Mouse (Mus musculus): Measurements from ENCODE around the gene 1600014C23Rik. TPM values are rescaled to one million over a fixed set of nuclear protein-coding genes. Genes with fewer than 3 reads are reported as not detected.
A peak's percentile ranks its signal among the peaks of the same experiment; 100 is the strongest.

Gene 1600014C23Rik
- total RNA-seq, 2 experiments from 2014 or later, result 0.73 TPM; not detected in 1

DNA sequence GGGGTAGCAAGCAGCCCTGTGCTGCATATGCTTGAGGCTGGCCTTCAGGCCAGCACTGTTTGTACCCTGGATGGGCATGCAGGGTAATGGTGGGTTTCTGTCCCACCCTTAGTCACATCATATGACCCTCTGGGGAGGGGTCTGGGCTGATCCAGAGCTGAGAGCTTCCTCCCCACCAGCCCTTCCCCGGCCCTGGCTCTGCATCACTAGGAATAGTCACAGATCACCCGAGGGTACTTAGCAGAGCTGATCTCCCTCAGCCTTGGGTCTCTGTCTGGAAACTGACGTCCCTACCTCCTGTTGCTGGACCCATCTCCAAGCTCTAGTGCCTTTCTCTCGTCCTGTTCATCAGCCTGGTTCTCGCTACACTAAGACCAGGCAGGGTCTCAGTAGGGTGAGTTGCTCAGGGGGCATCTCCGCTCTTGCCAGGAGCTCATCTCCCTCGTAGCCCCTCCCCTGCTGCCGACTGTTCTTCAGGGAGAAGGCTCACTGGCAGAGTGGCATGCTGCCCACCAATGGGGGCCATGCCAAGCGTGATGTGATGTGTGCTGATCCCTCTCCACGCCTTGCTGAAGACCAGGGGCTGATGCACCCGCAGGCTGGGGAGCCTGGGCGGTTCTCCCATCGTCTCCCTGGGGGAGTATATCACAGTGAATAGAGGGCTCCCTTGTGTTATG, 20.7 kb upstream of the 1600014C23Rik start:
- peak; percentile 67 to 80 for DNase-seq (ENCODE audit: low spot score in 2 of 2)
- intact Hi-C loops (cut with DNase I), result no loop called here

- DNase-seq (ENCODE audit: low spot score in 2 of 2), result no peak
- intact Hi-C loops (cut with DNase I), result no loop called here
Measured at GRCm38 (mm10) chr17:45752678-45753077, 19.0 kb upstream of the 1600014C23Rik start.

GRCm38 (mm10) chr17:45752053-45752452, 18.4 kb upstream of the 1600014C23Rik start:
- no peak for DNase-seq (ENCODE audit: low spot score in 2 of 2)
- intact Hi-C loops (cut with DNase I), result no loop called here

DNA sequence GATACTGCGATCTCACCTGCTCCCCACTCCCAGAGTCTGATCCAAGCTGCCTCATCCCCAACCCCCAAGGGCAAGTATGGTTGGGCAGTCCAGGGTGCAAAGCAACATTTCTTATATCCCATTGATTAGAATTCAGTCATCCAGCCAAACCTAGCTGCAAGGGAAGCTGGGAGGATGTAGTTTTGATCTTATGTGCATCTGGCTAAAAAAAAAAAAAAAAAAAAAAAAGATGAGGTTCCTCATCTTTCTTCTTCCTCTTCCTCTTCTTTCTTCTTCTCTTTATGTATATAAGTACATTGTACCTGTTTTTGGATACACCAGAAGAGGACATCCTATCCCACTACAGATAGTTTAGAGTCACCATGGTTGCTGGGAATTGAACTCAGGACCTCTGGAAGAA, 17.7 kb upstream of the 1600014C23Rik start:
- no peak for DNase-seq (ENCODE audit: low spot score in 2 of 2)
- intact Hi-C loops (cut with DNase I), result no loop called here

- intact Hi-C loops (cut with DNase I), result no loop called here
- no peak for DNase-seq (ENCODE audit: low spot score in 2 of 2)
Measured at GRCm38 (mm10) chr17:45749100-45749499, 15.5 kb upstream of the 1600014C23Rik start.

DNA sequence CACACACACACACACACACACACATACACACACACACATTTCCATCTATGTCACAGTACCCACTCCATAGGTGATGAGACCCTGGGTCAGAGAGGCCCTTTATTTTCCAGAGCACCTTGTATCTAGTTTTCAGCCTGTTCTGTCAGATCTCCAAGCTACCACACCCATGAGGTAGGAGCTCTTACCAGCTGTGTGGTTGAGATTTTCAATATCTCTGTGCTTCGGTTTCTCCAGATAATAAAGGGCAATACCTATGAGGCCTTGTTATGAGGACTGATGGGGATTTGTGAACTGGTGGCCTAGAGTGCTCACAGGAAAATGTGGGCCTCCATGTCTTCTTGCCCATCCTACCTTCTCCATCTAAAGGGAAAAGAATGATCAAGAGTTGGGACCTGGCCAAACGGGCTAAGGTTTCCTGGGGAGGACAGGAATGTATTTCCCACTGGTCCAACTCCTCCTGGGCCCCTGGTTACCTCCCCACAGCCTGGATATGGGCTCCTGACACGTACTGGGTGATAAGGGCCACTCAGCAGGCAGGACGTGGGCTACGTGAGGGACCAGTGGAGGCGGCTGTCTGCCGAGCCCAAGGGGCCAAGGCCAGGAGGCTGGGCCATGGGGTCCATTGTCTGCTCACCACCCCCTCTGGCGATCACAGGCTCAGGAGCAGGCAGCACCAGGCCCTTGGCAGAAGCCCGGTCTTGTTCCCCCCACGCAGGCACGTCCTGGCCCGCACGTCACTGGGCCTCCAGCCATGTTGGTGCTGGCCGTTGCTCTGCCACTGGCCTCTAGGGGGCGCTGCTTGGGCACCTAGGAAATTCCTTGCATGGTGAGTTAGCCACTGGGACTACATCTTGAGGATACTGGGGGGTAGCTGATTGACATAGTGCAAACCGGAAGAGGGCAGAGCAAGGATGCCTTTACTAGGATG, 14.5 kb upstream of the 1600014C23Rik start:
- DNase-seq (ENCODE audit: low spot score in 2 of 2), result peak in 1 of 2 experiments; percentile 53
- intact Hi-C loops (cut with DNase I), result no loop called here

DNA sequence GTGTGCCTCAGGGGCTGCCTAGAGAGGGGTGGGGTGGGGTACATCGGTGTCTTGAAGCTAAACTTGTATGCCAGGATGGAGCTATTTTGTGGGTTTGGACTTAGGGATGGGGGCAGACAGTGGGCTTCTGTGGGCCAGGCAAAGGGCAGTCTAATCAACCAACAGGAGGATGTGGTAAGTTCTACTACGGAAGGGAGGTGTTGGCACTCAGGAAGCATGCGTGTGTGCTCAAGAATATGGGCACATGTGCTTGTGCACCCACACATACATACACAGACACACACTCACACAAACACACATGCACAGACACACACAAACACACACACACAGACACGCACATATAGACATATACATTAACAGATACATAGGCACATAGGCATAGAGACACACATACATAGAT, 13.6 kb upstream of the 1600014C23Rik start:
- DNase-seq (ENCODE audit: low spot score in 2 of 2), result no peak
- intact Hi-C loops (cut with DNase I), result no loop called here

DNA sequence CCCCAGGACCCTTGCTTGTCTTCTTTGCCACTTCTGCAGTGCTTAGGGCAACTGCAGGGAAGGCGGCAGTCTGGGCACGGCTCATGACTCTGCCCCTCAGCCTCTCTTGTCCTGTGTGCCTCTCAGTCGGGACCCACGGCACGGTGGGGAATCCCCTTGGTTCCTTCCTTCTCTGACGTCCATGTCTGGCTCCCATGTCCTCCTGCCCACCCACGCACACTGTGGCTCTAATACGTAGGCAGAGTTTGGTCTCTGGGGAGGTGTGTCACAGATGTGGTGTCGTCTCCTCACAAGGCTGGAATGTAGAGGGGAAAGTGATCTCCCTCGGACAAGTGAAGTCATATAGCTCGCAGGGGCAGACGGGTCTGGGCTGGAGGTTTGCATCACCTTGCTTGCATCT, 13.1 kb upstream of the 1600014C23Rik start:
- DNase-seq (ENCODE audit: low spot score in 2 of 2), result no peak
- intact Hi-C loops (cut with DNase I), result no loop called here

DNA sequence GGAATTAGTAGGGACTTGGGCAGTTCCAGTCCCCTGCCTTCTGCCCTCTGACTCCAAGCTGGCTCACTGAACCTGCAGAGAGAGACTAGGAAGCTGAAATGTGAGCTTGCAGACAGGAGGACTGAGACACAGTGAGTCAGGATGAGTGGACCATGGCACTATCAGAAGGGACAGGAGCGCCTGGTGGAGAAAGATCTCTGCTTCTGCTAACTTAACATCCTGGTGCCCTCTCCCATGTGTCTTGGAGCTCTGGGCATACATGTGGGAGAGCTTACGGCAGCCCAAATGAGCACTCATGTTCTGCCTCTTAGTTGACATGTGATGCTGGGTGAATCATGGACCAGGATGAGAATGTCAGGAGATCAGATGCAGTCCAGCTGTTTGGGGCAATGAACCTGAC, 12.0 kb upstream of the 1600014C23Rik start:
- DNase-seq (ENCODE audit: low spot score in 2 of 2), result no peak
- intact Hi-C loops (cut with DNase I), result no loop called here

DNA sequence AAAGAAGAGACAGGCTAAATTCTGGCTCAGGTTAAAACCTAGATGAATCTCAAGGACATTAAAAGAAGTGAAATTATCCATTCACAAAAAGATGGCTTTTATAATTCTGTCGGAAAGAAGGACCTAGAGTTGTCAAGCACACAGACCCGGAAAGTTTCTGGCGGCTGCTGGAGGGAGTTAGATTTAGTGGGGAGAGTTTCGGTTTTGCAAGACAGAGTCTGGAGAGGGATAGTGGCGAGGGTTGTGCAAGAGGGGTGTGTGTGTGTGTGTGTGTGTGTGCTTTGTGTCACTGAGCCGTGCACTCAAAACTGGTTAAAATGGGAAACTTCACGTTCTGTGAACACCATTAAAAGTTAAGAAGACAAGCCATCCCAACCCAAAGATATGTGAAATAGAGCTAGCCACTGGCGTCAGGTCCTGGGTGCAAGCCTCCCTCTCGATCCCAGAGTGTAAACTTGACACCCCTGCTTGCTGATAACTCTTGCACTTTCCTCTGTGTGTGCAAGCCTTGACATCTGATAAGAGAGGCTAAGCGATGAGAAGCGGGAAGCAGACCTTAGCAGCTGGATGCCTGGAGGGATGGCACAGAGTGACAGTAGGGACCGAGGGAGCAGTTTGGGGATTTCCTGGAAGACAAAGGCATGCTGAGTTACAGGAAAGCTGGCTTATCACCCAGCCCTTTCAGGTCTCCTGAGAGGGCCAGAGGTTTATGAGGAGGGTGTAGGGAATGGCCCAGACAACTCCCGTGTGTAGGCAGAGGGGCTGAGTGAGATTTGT, 8.9 kb upstream of the 1600014C23Rik start:
- no peak for DNase-seq (ENCODE audit: low spot score in 2 of 2)
- intact Hi-C loops (cut with DNase I), result no loop called here

GRCm38 (mm10) chr17:45737078-45737601, 3.5 kb upstream of the 1600014C23Rik start:
- intact Hi-C loops (cut with DNase I), result loop anchor here (5.0 to 10.0 kb wide), 2 partner anchors 165 to 428 kb away; partner anchors contain the start of gene Gtpbp2
- DNase-seq (ENCODE audit: low spot score in 2 of 2), result no peak

- DNase-seq (ENCODE audit: low spot score in 2 of 2), result peak; percentile 90 to 92
- intact Hi-C loops (cut with DNase I), result loop anchor here (5.0 to 10.0 kb wide), 2 partner anchors 166 to 428 kb away; partner anchors contain the start of gene Gtpbp2
Measured at GRCm38 (mm10) chr17:45736311-45737077, 2.9 kb upstream of the 1600014C23Rik start.

DNA sequence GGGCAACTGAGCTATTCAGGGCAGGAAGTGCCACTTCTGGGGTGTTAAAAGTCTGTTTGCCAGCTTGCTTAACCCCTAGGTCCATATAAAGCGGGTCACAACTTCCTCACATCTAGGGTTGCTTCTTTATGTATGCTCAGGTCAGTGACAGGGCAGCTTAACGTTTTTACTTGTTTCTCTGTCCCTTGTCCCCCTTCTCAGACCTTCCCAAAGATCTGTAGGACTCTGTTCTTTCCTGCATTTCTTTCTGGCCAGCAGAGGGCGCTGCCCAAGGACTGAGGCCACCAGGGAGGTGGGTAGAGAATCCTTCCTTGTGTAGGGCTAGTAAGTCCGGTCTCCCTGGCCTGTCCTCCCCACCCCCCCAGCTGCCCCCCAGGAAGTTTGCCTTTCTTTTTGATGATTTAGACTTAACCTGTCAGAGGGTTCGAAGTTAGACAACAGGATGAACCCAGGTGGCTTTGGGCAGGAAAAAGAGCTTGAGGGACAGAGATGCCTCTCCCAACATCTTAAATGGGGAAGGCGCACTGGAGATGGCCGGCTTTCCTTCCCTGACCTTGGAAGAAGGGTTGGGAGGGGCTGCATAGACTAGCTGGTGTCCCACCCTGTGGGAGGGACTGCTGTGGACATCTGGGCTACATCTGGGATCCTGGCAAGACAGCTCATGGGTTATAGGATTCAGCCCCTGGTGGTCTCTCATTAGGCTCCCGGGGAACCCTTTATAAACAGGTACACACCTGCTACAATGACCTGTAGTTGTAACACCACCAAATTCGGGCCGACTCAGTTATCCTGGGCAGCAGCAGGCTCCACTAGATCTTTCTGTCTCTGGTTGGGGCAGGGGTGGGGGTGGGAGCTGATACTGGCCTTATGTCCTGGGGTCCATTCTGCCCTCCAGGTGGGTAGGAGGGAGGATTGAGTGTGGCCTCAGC, 2.0 kb upstream of the 1600014C23Rik start:
- peak; percentile 88 to 91 for DNase-seq (ENCODE audit: low spot score in 2 of 2)
- intact Hi-C loops (cut with DNase I), result loop anchor here (1.0 to 10.0 kb wide), 3 partner anchors 167 to 429 kb away; partner anchors contain the start of genes Gtpbp2 and Vegfa

DNA sequence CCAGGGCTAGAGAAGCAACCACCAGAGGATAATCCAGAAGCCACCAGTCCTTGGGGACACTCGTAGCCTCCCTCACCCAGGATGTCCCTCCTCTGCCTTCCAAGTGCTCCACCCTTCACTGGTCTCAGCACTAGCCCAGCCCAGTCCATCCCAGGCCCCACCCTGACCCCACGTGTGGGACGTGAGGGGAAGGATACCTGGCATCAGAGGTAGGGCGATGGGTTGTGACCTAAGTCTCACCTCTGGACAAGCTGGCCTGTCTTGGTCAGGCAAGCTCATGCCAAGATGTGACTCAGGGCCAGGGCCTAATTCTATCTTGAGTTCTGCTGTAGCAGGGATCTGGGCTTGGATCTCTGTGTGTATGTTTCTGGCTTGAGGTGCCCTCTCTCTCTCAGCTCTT, 1.2 kb upstream of the 1600014C23Rik start:
- intact Hi-C loops (cut with DNase I), result loop anchor here (1.0 to 10.0 kb wide), 3 partner anchors 167 to 430 kb away; partner anchors contain the start of genes Gtpbp2 and Vegfa
- DNase-seq (ENCODE audit: low spot score in 2 of 2), result no peak

DNA sequence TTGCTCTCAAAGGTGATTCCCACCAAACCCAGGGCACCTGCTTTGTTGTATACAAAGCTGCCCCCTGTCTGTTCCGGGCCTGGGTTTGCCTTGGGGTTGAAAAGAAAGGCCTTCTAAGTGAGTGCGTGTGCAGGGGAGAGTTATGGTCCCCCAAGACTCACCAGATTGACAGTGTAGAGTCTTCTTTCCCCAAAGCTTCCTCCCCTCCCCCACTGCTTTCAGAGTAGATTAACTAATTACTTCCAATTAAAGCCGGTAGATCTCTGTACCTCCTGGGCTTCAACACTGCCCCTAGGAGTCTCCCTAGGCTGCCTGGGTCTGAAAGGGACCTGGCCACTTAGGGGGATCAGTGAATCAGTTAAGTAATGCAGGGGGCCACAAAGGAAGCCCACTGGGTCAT, 689 bp upstream of the 1600014C23Rik start:
- DNase-seq (ENCODE audit: low spot score in 2 of 2), result no peak
- intact Hi-C loops (cut with DNase I), result loop anchor here (10.0 kb wide), 1 partner anchor 430 kb away; the partner anchor contains the start of gene Gtpbp2

- intact Hi-C loops (cut with DNase I), result loop anchor here (10.0 kb wide), 1 partner anchor 432 kb away; the partner anchor contains the start of gene Gtpbp2
Measured at GRCm38 (mm10) chr17:45733038-45733734, 458 bp downstream of the 1600014C23Rik start.

More at GRCm38 (mm10) chr17:45733038-45733734, 458 bp downstream of the 1600014C23Rik start:
- DNase-seq (ENCODE audit: low spot score in 2 of 2), result peak; percentile 29 to 64

Measured in left cerebral cortex, postnatal 25 days (tissue).